Mouse (Mus musculus) cerebellum, adult 11-12 months (tissue): ENCODE results near the gene Ube2t.

Experiments
- DNase-seq: peaks from one replicate; pipeline ENCODE4 v3.0.0; 2022

The Ube2t gene

GRCm38 (mm10) chr1:134995954-134996353 lies 33.6 kb downstream of the Ube2t start:
- DNase-seq: no peak

- DNase-seq: no peak
These were observed 34.1 kb downstream of the Ube2t start for GRCm38 (mm10) chr1:134996471-134996870.

DNA sequence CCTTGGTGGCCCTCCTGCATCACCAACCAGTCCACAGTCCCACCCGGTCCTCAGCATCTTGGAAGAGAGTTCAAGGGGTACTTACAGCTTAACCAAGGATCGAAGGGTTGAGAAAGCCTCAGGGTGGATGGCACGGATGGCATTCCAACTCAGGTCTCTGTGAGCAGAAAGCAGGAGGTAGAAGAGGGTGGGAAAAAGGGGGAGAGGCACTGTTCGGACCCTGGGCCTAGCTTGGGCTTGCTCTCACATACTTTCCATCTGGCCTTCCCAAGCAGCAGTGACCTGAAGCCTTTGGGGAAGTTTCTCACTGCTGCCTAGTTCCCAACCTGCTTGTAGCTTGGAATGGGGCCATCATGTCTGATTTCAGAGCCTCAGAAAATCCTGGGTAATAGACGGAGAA lies 35.2 kb downstream of the Ube2t start:
- DNase-seq: no peak

GRCm38 (mm10) chr1:134998231-134998630 lies 35.9 kb downstream of the Ube2t start:
- DNase-seq: no peak

- no peak for DNase-seq
These were observed 38.2 kb downstream of the Ube2t start for GRCm38 (mm10) chr1:135000527-135000926.

- DNase-seq: no peak
These were observed 41.0 kb downstream of the Ube2t start for GRCm38 (mm10) chr1:135003346-135003745.

DNA sequence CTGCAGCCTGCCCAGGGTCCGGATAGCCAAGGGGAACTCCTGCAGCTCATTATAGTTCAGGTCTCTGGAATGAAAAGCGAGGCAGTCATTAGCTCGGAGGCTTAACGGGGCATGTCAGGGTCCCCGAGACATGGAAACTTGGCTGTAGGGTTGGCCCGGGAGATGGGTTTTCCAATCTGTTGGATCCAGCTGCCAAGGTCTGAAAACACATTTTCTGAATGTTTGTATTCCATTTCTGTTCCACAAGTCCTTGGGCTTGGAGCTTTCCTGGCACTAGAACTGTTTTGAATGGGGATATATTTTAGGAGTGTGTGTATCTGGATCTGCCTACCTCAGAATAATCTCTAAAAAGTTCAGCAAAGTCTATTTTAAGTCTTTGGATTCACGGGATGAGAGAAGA lies 43.3 kb downstream of the Ube2t start:
- no peak for DNase-seq

GRCm38 (mm10) chr1:135009833-135010232 lies 47.5 kb downstream of the Ube2t start:
- no peak for DNase-seq

DNA sequence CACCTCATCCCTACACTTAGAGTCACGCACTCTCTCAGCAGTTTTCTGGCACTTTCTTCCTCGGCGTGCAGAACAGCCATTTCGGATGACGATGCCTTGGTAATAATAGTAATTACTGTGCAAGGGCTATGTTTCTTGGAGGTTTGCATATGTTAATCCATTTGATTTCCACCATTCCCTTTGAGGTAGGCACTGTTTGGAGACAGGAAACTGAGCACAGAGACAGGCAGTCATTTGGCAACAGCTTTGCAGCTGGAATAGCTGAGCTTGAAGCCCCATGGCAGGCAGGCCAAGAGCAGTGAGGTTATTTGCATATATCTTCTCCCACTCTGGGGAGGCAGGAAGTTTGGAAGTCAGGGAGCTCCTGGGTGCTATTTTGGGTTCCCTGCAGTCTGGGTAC lies 49.5 kb downstream of the Ube2t start:
- no peak for DNase-seq

DNA sequence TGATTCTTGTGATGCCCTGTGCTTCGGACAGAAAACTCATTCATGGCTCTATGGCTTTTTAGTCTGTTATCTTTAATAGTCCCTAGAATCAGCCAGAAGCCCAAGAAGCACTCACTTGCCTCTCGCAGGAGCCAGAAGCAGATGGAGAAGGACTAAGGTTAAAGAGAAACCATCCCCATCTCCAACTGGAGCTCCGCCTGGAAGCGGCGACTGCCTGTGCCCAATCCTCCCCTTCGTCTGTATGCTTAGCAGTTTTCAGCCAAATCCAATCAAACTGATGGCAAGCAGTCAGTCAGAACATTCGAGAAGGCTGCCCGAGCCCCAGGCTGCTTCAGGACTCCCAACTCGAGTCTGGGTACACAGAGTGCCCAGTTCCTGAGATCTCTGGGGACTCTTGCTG lies 50.1 kb downstream of the Ube2t start:
- no peak for DNase-seq

- no peak for DNase-seq
These were observed 52.6 kb downstream of the Ube2t start for GRCm38 (mm10) chr1:135014921-135015445.

- no peak for DNase-seq
These were observed 54.7 kb downstream of the Ube2t start for GRCm38 (mm10) chr1:135016907-135017655.

- DNase-seq: no peak
These were observed 55.3 kb downstream of the Ube2t start for GRCm38 (mm10) chr1:135017656-135018015.

DNA sequence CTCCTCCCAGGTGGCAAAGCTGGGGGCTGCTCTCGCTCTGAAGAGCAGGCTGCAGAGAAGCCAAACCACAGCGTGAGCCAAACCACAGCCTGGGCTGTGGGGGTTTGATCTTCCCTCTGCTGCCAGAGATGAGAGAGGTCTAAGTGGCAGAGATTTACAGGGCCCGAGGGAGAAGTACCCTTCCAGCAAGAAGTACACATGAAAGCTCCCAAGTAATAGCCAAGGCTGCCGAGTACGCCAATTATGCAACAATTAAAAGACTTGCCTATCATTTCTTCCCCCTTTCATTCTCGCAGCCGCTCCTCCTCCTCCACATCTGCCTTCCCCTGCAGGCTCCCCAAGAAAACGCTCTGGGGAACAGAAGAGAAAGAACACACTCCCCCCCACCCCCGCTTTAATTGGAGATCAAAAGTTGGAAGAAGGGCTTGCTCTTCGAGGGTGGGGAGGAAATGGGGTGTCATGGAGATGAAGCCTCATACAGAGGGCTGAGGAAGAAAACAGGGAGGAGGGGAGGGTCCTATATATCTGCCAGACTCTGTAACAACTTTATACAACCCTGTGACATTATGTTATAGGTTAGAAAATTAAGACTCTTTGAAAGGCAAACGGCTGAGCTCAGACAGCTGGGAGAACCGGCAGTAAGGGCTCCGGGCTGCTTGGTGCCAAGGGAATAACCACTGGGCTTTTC lies 56.9 kb downstream of the Ube2t start:
- DNase-seq: no peak

- no peak for DNase-seq
These were observed 57.4 kb downstream of the Ube2t start for GRCm38 (mm10) chr1:135019775-135020167.

- DNase-seq: no peak
These were observed 58.0 kb downstream of the Ube2t start for GRCm38 (mm10) chr1:135020281-135020940.

- DNase-seq: no peak
These were observed 58.6 kb downstream of the Ube2t start for GRCm38 (mm10) chr1:135020970-135021369.

DNA sequence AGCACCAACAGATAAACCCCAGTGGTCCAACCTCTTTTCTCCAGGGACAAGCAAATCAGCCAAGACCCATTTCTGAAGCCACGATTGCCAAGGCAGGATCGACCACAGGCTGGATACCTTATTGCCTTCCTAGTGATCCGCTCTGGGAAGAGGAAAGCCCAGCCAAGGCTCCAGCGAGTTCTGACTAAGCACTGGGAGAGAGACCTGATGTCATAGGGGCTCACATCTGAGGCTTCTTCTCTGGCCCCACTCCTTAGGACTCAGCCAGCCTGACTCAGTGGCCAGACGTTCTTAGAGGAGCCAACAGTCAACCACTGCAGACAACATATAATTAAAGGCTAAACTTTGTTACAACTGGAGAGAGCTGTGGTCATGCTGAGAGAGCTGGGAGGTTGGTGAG lies 59.6 kb downstream of the Ube2t start:
- no peak for DNase-seq

DNA sequence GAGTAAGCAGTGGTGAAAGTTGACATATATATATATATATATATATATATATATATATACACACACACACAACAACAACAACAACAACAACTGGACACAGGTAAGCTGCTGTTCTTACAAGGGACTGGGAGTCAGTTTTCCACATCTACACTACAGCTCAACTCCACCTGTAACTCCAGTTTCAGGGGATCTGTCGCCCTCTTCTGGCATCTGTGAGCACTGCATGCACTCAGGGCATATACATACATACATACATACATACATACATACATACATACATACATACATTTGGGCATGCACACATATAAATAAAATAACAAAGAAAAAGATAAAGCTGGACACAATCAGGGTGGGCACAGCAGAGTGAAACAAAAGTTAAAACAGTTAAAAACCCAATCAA lies 61.2 kb downstream of the Ube2t start:
- no peak for DNase-seq
